ENCODE assay signal across 9 mouse cellular contexts in the genomic region with DNA sequence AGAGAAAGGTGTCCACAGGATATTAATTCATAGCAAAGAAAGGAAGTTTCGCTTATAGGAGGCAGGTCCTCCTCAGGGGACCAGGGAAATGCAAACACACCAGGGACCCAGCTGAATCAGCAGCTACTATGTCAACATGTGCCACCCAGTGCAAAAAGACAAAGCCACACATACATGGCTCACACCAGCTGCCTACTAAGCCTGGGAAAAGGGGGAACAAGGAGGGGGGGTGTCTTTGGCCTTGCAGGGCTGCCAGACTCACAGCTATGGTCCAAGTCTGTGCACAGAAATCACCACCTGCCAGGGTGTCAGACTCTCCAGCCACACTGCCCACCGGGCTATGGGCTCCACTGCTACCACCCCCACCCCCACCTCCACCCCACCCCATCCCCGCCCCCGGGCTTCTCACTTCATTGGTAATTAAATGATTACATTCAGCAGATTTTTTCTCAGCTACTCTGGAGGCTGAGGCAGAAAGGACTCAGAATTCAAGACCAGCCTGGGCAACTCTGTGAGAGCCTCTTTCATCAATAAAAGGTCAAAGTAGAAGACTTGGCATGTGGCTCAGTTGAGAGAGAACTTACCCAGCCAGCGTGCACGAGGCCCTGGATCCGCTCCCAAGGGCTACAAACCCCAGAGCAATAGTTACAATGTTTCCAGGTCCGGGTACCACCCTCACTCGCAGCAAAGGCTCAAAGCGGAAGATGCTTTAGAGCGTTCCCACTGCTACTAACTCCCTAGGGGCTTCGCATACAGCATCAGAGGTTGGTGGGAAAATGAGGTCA. TPM values are rescaled to one million over a fixed set of nuclear protein-coding genes. Genes with fewer than 3 reads are reported as not detected.
DNase-seq lines count a peak whose midpoint lies in the region; ATAC-seq and TF ChIP-seq lines count a peak whose summit lies in the region.
"Had no signal": no experiment of that assay in that cellular context is flagged by ENCODE, and none has a peak within 500 bp of the region (broad histone marks: within the 10 kb centered on the region; RNA-seq: fewer than 3 reads in every experiment).

No protein-coding gene starts in this region.

- peak overlapping the region; percentile 62; the same call in 1 of the 2 replicates for H3K27ac ChIP-seq in forebrain, embryonic 10.5 days
- peak overlapping the region; percentile 51; the same call in 1 of the 2 replicates for H3K27ac ChIP-seq in hindbrain, postnatal 0 days
- H3K27ac ChIP-seq in olfactory bulb, adult 2 months (ENCODE audit: insufficient read depth, low read depth, low read length): 0 out of 2 replicates have a peak overlapping the region, but pooled peaks have one; percentile 5

- WGBS in forebrain, embryonic 10.5 days: 72% methylated on average over 12 of the region's 12 CpGs
- 33% methylated on average over 12 of the region's 12 CpGs for WGBS in hindbrain, postnatal 0 days
- 16% methylated on average over 12 of the region's 12 CpGs for WGBS in olfactory bulb, adult 2 months

- ATAC-seq in hindbrain, postnatal 0 days: peak; percentile 21

- H3K36me3 ChIP-seq in forebrain, embryonic 10.5 days (replicated peaks): 0 out of 2 replicates have a peak, but pooled peaks cover 4% of the 10 kb centered on the region
- H3K36me3 ChIP-seq in hindbrain, postnatal 0 days (ENCODE audit: insufficient read depth, low read length): no peaks in the 10 kb centered on the region
- H3K36me3 ChIP-seq: G1E had no signal

- no peak overlapping the region for H3K9ac ChIP-seq in hindbrain, postnatal 0 days (replicated peaks; ENCODE audit: low read length)

- peaks cover 92% of the 10 kb centered on the region for H3K4me1 ChIP-seq in forebrain, embryonic 10.5 days
- H3K4me1 ChIP-seq in hindbrain, postnatal 0 days (ENCODE audit: insufficient read depth, low read length): peaks cover 60% of the 10 kb centered on the region
- peaks cover 77% of the 10 kb centered on the region for H3K4me1 ChIP-seq in olfactory bulb, adult 2 months (ENCODE audit: control insufficient read depth, insufficient read depth, low read length)

- no peak overlapping the region for H3K4me3 ChIP-seq in forebrain, embryonic 10.5 days
- H3K4me3 ChIP-seq in hindbrain, postnatal 0 days (ENCODE audit: low read length): no peak overlapping the region
- H3K4me3 ChIP-seq in olfactory bulb, adult 2 months (ENCODE audit: insufficient read depth, low read depth, low read length): no peak overlapping the region
- H3K4me3 ChIP-seq: erythroblast, embryonic 14.5 days had no signal

- peak; percentile 59 for DNase-seq in left cerebral cortex, postnatal 4 days
- no peak for DNase-seq in left cerebral cortex, adult 18-20 months (ENCODE audit: low spot score in 2 of 2)
- no peak for DNase-seq in forebrain, embryonic 10.5 days (ENCODE audit: extremely low spot score, low spot score)
- DNase-seq in hindbrain, postnatal 0 days (ENCODE audit: low spot score): peak; percentile 63
- no peak for DNase-seq in layer of hippocampus, adult 9-10 months (ENCODE audit: low spot score)
- DNase-seq in cerebellum, postnatal 36 days: no peak

- TF ChIP-seq CTCF in hindbrain, postnatal 0 days (IDR thresholded peaks at IDR 0.05; ENCODE audit: low read depth): no peak
- TF ChIP-seq CTCF in olfactory bulb, adult 2 months (IDR thresholded peaks at IDR 0.05; ENCODE audit: insufficient read depth, low read depth, low read length): no peak

- H3K9me3 ChIP-seq in forebrain, embryonic 10.5 days: no peaks in the 10 kb centered on the region
- no peaks in the 10 kb centered on the region for H3K9me3 ChIP-seq in hindbrain, postnatal 0 days (ENCODE audit: low read length)

- no peak for TF ChIP-seq POLR2A in olfactory bulb, adult 2 months (IDR thresholded peaks at IDR 0.05; ENCODE audit: insufficient read depth, low read depth, low read length)

- intact Hi-C loops in left cerebral cortex, postnatal 4 days (cut with DNase I): no loop called here

- H3K27me3 ChIP-seq in forebrain, embryonic 10.5 days (ENCODE audit: poor library complexity, severe bottlenecking): no peaks in the 10 kb centered on the region
- no peaks in the 10 kb centered on the region for H3K27me3 ChIP-seq in hindbrain, postnatal 0 days (ENCODE audit: insufficient read depth, low read length)

- peak overlapping the region; percentile 13; the same call in 1 of the 2 replicates for H3K4me2 ChIP-seq in hindbrain, postnatal 0 days (ENCODE audit: low read depth, low read length)

RNA-seq across cellular contexts. Expression of a gene that starts 6.0 kb away (rescaled TPM):
- 100 to 1,000 TPM; 110 to 115 TPM for total RNA-seq in left cerebral cortex, postnatal 4 days (2021)
- total RNA-seq in left cerebral cortex, adult 18-20 months (2021): 100 to 1,000 TPM; 177 to 208 TPM
- 15.7 and 17.8 TPM in 2 replicates for polyA plus RNA-seq in forebrain, embryonic 10.5 days (2016; fragmentation: Nextera tagmentation; extraction: Ambion mirVana)
- total RNA-seq in hindbrain, postnatal 0 days (2014; rRNA removed): 35.4 and 37.5 TPM in 2 replicates
- 20.9 and 22.7 TPM in 2 replicates for polyA plus RNA-seq in hindbrain, postnatal 0 days (2015; fragmentation: Nextera tagmentation; extraction: Ambion mirVana)
- not detected in 2 replicates for polyA plus RNA-seq in olfactory bulb, adult 2 months (2012; ENCODE audit: insufficient read depth, insufficient read length, low replicate concordance, missing spikeins)
- total RNA-seq: G1E had no signal

Comparison
In these comparisons a context has a peak if more than half of its experiments do, and no peak if none do; other contexts are left out.
1. DNase-seq: peak in left cerebral cortex, postnatal 4 days (single experiment) and hindbrain, postnatal 0 days (single experiment); none in left cerebral cortex, adult 18-20 months (0 of 2), forebrain, embryonic 10.5 days (single experiment), layer of hippocampus, adult 9-10 months (single experiment) and cerebellum, postnatal 36 days (0 of 2).
2. H3K27ac ChIP-seq: peak in every context shown above with its lines; median percentile 62 in forebrain, embryonic 10.5 days; 51 in hindbrain, postnatal 0 days; 5 in olfactory bulb, adult 2 months.